Mouse (Mus musculus): ENCODE measurements around the gene Smg6.

- TF ChIP-seq CTCF (IDR thresholded peaks at IDR 0.05; ENCODE audit: extremely low read depth, insufficient read length, insufficient replicate concordance, low read depth, low read length) (no peak), POLR2A (IDR thresholded peaks at IDR 0.05; ENCODE audit: low read depth, low read length) (no peak)
These were observed 245.7 kb downstream of the Smg6 start for GRCm38 (mm10) chr11:75171186-75171865.
